Mouse (Mus musculus): Measurements from ENCODE around the gene Stra6l. TPM values are rescaled to one million over a fixed set of nuclear protein-coding genes. Genes with fewer than 3 reads are reported as not detected.

The Stra6l gene
- polyA plus RNA-seq (2015; fragmentation: Nextera tagmentation; extraction: Ambion mirVana) = 0.05 and 0.06 TPM in 2 replicates

GRCm38 (mm10) chr4:45848109-45848824 lies at the start of gene Stra6l:
Stra6l (plus strand) TSS chr4:45848664.

GRCm38 (mm10) chr4:45798964-45799363 lies 49.5 kb upstream of the Stra6l start, which contains the start of gene Aldh1b1:
Aldh1b1 (plus strand) TSS chr4:45799022.

GRCm38 (mm10) chr4:45826275-45827040 lies 22.0 kb upstream of the Stra6l start, which contains the start of gene Igfbpl1:
Igfbpl1 (minus strand) TSS chr4:45826923.

GRCm38 (mm10) chr4:45890066-45890761 lies 41.8 kb downstream of the Stra6l start, which contains the start of gene Ccdc180:
Ccdc180 (plus strand) TSS chr4:45890303.

Other genes starting within 250 kb of the Stra6l start
- gene Aldh1b1, start 49.6 kb upstream of the Stra6l start, polyA plus RNA-seq (2015; fragmentation: Nextera tagmentation; extraction: Ambion mirVana) = 1.8 and 3.2 TPM in 2 replicates
- not detected in 2 replicates for gene Igfbpl1, start 21.7 kb upstream of the Stra6l start, polyA plus RNA-seq (2015; fragmentation: Nextera tagmentation; extraction: Ambion mirVana)
- 0.07 TPM in 1 of 2 replicates, not detected in the other for gene Ccdc180, start 41.6 kb downstream of the Stra6l start, polyA plus RNA-seq (2015; fragmentation: Nextera tagmentation; extraction: Ambion mirVana)
- 15.3 and 16.9 TPM in 2 replicates for gene Tdrd7, start 116.7 kb downstream of the Stra6l start, polyA plus RNA-seq (2015; fragmentation: Nextera tagmentation; extraction: Ambion mirVana)
- gene Tmod1, start 190.3 kb downstream of the Stra6l start, polyA plus RNA-seq (2015; fragmentation: Nextera tagmentation; extraction: Ambion mirVana) = 204 and 208 TPM in 2 replicates

Measured in skeletal muscle tissue, postnatal 0 days (tissue).